Mouse (Mus musculus) ES-E14 (cell line): ENCODE measurements at regions not wholly inside any gene's neighbourhood (a gene's known extent, or its start where the extent isn't known, plus 50 kb on each side); places are given as distances from the start of the nearest gene placed in this dataset.

Experiments used
- DNase-seq: peaks from one replicate; pipeline ENCODE4 v3.0.0-alpha.2; 2013; ENCODE audit warnings: low read depth, low spot score
- H3K27ac ChIP-seq: 2 replicates; pipeline ENCODE4 v1.5.1; 2012; ENCODE audit warnings: low read depth, mild to moderate bottlenecking, low read length, moderate library complexity, mixed read lengths; ENCODE audit not compliant: poor library complexity, insufficient read depth, severe bottlenecking
- H3K36me3 ChIP-seq: 2 replicates; pipeline ENCODE4 v1.6.1; 2012; ENCODE audit warnings: mild to moderate bottlenecking, low read length, moderate library complexity, mixed read lengths; ENCODE audit not compliant: control insufficient read depth, poor library complexity, insufficient read depth, severe bottlenecking
- H3K4me1 ChIP-seq, 2 experiments: fragments of 150-350 bp in 1 of 2; sonication (generic) in 1 of 2; 2 replicates each; pipeline ENCODE4 v1.6.1; 2012; ENCODE audit warnings: low read length in 2 of 2, mild to moderate bottlenecking in 1 of 2, mixed read lengths in 1 of 2; ENCODE audit not compliant: control insufficient read depth in 2 of 2, insufficient read depth in 2 of 2, poor library complexity in 1 of 2
- H3K4me3 ChIP-seq, 2 experiments: fragments of 150-350 bp in 1 of 2; sonication (generic) in 1 of 2; 2 replicates each; pipeline ENCODE4 v1.5.1; 2012; ENCODE audit warnings: low read length in 2 of 2, low read depth in 1 of 2, mild to moderate bottlenecking in 1 of 2, mixed read lengths in 1 of 2; ENCODE audit not compliant: insufficient read depth in 1 of 2, poor library complexity in 1 of 2, severe bottlenecking in 1 of 2
- H3K9ac ChIP-seq: 2 replicates; pipeline ENCODE4 v1.6.1; 2012; ENCODE audit warnings: low read depth, mild to moderate bottlenecking, low read length, mixed read lengths; ENCODE audit not compliant: poor library complexity, insufficient read depth, severe bottlenecking
- H3K9me3 ChIP-seq: fragments of 150-350 bp; sonication (generic); 2 replicates; pipeline ENCODE4 v1.6.1; 2012; ENCODE audit warnings: low read depth, mild to moderate bottlenecking, low read length; ENCODE audit not compliant: control insufficient read depth, insufficient read depth
- CHD2 ChIP-seq: IDR thresholded peaks from 2 replicates; pipeline ENCODE4 v1.6.1; 2014; ENCODE audit warnings: mild to moderate bottlenecking, low read depth, low read length, inconsistent platforms
- HCFC1 ChIP-seq: IDR thresholded peaks from 2 replicates; pipeline ENCODE4 v1.6.1; 2012; ENCODE audit warnings: low read length, inconsistent platforms, borderline replicate concordance; ENCODE audit not compliant: insufficient read depth
- MAFK ChIP-seq: IDR thresholded peaks from 2 replicates; pipeline ENCODE4 v1.6.1; 2014; ENCODE audit warnings: mild to moderate bottlenecking, low read depth, low read length, inconsistent platforms; ENCODE audit not compliant: insufficient read depth
- ZC3H11A ChIP-seq: IDR thresholded peaks from 2 replicates; pipeline ENCODE4 v1.6.1; 2012; ENCODE audit warnings: low read depth, mild to moderate bottlenecking, inconsistent platforms, low read length, borderline replicate concordance
- ZNF384 ChIP-seq: IDR thresholded peaks from 2 replicates; pipeline ENCODE4 v1.6.1; 2012; ENCODE audit warnings: low read depth, low read length, inconsistent platforms
- in situ Hi-C, 2 experiments: fragments of 600-800 bp; cut with MboI; formaldehyde crosslinking; loops; one replicate each; pipeline ENCODE4 v1.15.1; 2025; ENCODE audit warnings: low sequenced_read_pairs in 2 of 2, inconsistent platforms in 1 of 2; ENCODE audit not compliant: unreplicated experiment in 2 of 2

GRCm38 (mm10) chr1:194259957-194260356, 358.1 kb upstream of the Plxna2 start:
- H3K9me3 ChIP-seq, result no peaks in the 10 kb centered on the region
- H3K36me3 ChIP-seq, result no peaks in the 10 kb centered on the region
- in situ Hi-C loops, result no loop called here
- H3K4me3 ChIP-seq, result no peak overlapping the region
- TF ChIP-seq ZNF384 (no peak), HCFC1 (no peak), CHD2 (no peak), MAFK (no peak), ZC3H11A (no peak)
- DNase-seq, result no peak
- no peak overlapping the region for H3K9ac ChIP-seq
- no peaks in the 10 kb centered on the region for H3K4me1 ChIP-seq
- H3K27ac ChIP-seq, result no peak overlapping the region

GRCm38 (mm10) chr1:194244776-194245366, 373.1 kb upstream of the Plxna2 start:
- in situ Hi-C loops, result no loop called here
- no peak overlapping the region for H3K9ac ChIP-seq
- no peak overlapping the region for H3K4me3 ChIP-seq
- TF ChIP-seq ZNF384, result no peak
- TF ChIP-seq CHD2, result no peak
- TF ChIP-seq MAFK, result no peak
- TF ChIP-seq HCFC1, result no peak
- no peak for TF ChIP-seq ZC3H11A
- H3K36me3 ChIP-seq, result no peaks in the 10 kb centered on the region
- H3K27ac ChIP-seq, result no peak overlapping the region
- no peak for DNase-seq
- no peaks in the 10 kb centered on the region for H3K4me1 ChIP-seq
- no peaks in the 10 kb centered on the region for H3K9me3 ChIP-seq

- no peaks in the 10 kb centered on the region for H3K36me3 ChIP-seq
- no peak overlapping the region for H3K27ac ChIP-seq
- no peak overlapping the region for H3K4me3 ChIP-seq
- no peak for TF ChIP-seq ZNF384
- TF ChIP-seq ZC3H11A, result no peak
- TF ChIP-seq HCFC1, result no peak
- TF ChIP-seq CHD2, result no peak
- TF ChIP-seq MAFK, result no peak
- no peak overlapping the region for H3K9ac ChIP-seq
- no peak for DNase-seq
- in situ Hi-C loops, result no loop called here
- H3K4me1 ChIP-seq, result no peaks in the 10 kb centered on the region
- H3K9me3 ChIP-seq, result no peaks in the 10 kb centered on the region
These were observed 376.9 kb upstream of the Plxna2 start for GRCm38 (mm10) chr1:194241111-194241510.

GRCm38 (mm10) chr1:194231206-194231605, 386.8 kb upstream of the Plxna2 start:
- Histone ChIP-seq H3K36me3 (no peaks in the 10 kb centered on the region), H3K4me3 (no peak overlapping the region), H3K4me1 (no peaks in the 10 kb centered on the region), H3K9me3 (no peaks in the 10 kb centered on the region), H3K9ac (no peak overlapping the region), H3K27ac (no peak overlapping the region)
- no peak for DNase-seq
- TF ChIP-seq MAFK (no peak), ZNF384 (no peak), ZC3H11A (no peak), HCFC1 (no peak), CHD2 (no peak)
- in situ Hi-C loops, result no loop called here

GRCm38 (mm10) chr1:194226550-194227160, 391.4 kb upstream of the Plxna2 start:
- Histone ChIP-seq H3K27ac (no peak overlapping the region), H3K4me3 (no peak overlapping the region), H3K9me3 (no peaks in the 10 kb centered on the region), H3K4me1 (no peaks in the 10 kb centered on the region), H3K9ac (no peak overlapping the region), H3K36me3 (no peaks in the 10 kb centered on the region)
- in situ Hi-C loops, result no loop called here
- no peak for DNase-seq
- TF ChIP-seq MAFK (no peak), CHD2 (no peak), HCFC1 (no peak), ZC3H11A (no peak), ZNF384 (no peak)
